Mouse (Mus musculus): ENCODE data around the gene Caly. TPM values are rescaled to one million over a fixed set of nuclear protein-coding genes. Genes with fewer than 3 reads are reported as not detected.

Gene Caly
- polyA plus RNA-seq, 1 experiment, result 0.27 TPM

GRCm38 (mm10) chr7:140094954-140095353 is 12.6 kb upstream of the Caly start:
- Histone ChIP-seq H3K4me1 (ENCODE audit: control insufficient read depth, insufficient read depth, low read length) (no peaks in the 10 kb centered on the region), H3K4me3 (replicated peaks; ENCODE audit: extremely low read depth, low read depth, low read length) (no peak overlapping the region)
- DNase-seq, result no peak
- no peak for TF ChIP-seq CTCF (IDR thresholded peaks at IDR 0.05; ENCODE audit: insufficient read depth, low read length)
- no peak for TF ChIP-seq POLR2A (IDR thresholded peaks at IDR 0.05; ENCODE audit: borderline replicate concordance, extremely low read depth, low read depth, low read length)
- 32% methylated on average over 5 of the region's 5 CpGs for WGBS

GRCm38 (mm10) chr7:140092924-140093528 is 10.7 kb upstream of the Caly start, which contains the start of gene Prap1:
Gene Prap1, plus strand, starts transcription at chr7:140093395.
- DNase-seq, result no peak
- Histone ChIP-seq H3K4me1 (ENCODE audit: control insufficient read depth, insufficient read depth, low read length) (no peaks in the 10 kb centered on the region), H3K4me3 (replicated peaks; ENCODE audit: extremely low read depth, low read depth, low read length) (no peak within 1 kb of the TSS)
- no peak for TF ChIP-seq CTCF (IDR thresholded peaks at IDR 0.05; ENCODE audit: insufficient read depth, low read length)
- no peak for TF ChIP-seq POLR2A (IDR thresholded peaks at IDR 0.05; ENCODE audit: borderline replicate concordance, extremely low read depth, low read depth, low read length)
- WGBS, result 66% methylated on average over 5 of the region's 5 CpGs

DNA sequence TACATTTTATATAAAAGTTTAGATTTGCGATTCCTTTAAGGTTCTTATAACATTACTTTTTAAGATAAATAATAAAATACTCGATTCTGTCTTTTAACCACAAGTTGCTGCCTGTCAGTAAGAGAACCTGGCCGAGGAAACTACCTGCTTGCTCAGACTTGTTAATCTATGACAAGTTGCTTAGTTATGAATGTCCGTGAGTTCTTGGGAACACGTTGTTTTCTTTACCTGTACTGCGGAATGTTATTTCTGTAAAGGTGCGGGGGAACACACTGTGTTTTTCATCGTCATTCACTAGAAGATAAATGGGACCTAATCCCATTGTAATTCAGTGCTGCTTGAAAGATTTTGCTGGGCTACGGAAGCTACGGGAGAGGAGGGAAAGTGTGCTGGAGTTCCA is 8.3 kb upstream of the Caly start:
- DNase-seq, result no peak

DNA sequence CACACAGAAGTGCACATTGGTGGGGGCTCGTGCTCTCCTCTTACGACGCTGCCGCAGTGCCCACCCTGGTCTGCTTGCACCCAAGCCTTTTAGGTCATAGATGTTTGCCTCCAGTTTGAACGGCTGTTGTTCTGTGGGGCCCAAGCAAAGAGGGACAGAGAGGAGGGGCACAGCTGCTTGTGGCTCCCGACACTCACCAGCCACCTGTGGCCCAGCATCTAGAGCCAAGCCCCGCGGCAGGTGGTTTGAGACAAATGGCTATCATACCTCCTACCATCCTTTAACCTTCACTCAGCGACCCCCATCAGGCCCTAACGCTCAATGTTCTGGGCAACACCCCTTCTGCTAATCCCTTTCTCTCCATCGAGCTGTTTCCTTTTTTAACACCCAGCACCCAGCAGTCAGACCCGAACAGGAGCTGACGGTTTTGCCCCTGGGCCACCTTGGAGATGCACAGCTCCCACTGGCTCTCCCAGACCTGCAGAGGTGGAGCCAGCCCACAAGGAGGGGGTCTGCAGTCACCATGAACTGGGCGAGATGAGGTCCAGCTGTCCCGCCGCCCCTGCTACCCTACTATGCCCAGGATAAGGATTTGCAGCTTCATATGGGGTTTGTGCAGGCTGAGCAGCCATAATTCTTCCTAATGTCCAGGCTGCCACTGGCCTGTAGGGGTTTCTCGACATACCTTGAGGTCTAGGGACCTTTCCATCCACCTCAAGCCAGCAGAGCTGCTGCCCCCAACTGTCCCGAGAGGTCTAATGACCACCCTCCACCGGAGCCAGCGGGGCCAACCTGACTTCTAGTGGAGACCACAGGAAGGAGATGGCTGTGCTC is 723 bp downstream of the Caly start:
- WGBS, result 24% methylated on average over 20 of the region's 20 CpGs

More for the DNA sequence above, 8.3 kb upstream of the Caly start:
- Histone ChIP-seq H3K4me3 (replicated peaks; ENCODE audit: extremely low read depth, low read depth, low read length) (no peak overlapping the region), H3K4me1 (ENCODE audit: control insufficient read depth, insufficient read depth, low read length) (no peaks in the 10 kb centered on the region)
- TF ChIP-seq CTCF (IDR thresholded peaks at IDR 0.05; ENCODE audit: insufficient read depth, low read length) (no peak), POLR2A (IDR thresholded peaks at IDR 0.05; ENCODE audit: borderline replicate concordance, extremely low read depth, low read depth, low read length) (no peak)
- WGBS, result 74% methylated on average over 10 of the region's 10 CpGs

DNA sequence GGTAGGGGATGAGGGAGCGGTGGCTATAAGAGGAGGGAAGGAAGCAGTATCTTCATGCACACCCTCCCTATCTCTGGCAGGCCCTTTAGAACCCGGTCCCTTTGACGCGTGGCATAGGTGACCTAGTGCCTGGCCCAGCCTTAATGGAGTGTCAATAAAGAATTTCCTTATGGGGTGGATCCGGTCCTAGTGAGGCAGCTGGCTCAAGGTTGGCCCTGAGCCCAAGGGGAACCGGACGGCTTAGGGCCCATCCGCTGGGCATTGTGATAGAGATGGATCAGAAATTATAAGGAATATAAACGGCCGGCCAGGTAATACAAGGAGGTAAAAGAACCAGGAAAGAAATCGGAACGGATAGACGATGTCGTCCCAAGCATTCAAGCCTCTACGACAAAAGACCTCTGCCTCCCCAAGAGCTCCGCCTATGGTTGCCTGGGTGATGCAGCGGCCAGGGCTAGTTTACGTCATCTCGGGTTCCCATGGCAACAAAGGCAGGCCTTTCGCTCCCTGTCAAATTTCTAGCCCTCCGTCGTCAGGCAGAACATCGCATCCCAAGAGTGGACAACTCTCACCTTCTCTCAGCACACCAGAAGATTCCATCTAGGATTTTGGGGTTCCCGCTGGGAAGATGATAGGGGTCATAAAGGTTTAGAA is 1.7 kb downstream of the Caly start:
- Histone ChIP-seq H3K4me1 (ENCODE audit: control insufficient read depth, insufficient read depth, low read length) (no peaks in the 10 kb centered on the region), H3K4me3 (replicated peaks; ENCODE audit: extremely low read depth, low read depth, low read length) (no peak overlapping the region)
- no peak for TF ChIP-seq POLR2A (IDR thresholded peaks at IDR 0.05; ENCODE audit: borderline replicate concordance, extremely low read depth, low read depth, low read length)
- no peak for TF ChIP-seq CTCF (IDR thresholded peaks at IDR 0.05; ENCODE audit: insufficient read depth, low read length)
- no peak for DNase-seq
- WGBS, result 2% methylated on average over 24 of the region's 24 CpGs

More for the DNA sequence above, 723 bp downstream of the Caly start:
- H3K4me3 ChIP-seq (replicated peaks; ENCODE audit: extremely low read depth, low read depth, low read length), result no peak overlapping the region
- no peaks in the 10 kb centered on the region for H3K4me1 ChIP-seq (ENCODE audit: control insufficient read depth, insufficient read depth, low read length)
- no peak for DNase-seq
- TF ChIP-seq POLR2A (IDR thresholded peaks at IDR 0.05; ENCODE audit: borderline replicate concordance, extremely low read depth, low read depth, low read length) (no peak), CTCF (IDR thresholded peaks at IDR 0.05; ENCODE audit: insufficient read depth, low read length) (no peak)

- no peak overlapping the region for H3K4me3 ChIP-seq (replicated peaks; ENCODE audit: extremely low read depth, low read depth, low read length)
- WGBS, result 6% methylated on average over 5 of the region's 5 CpGs
- no peak for TF ChIP-seq POLR2A (IDR thresholded peaks at IDR 0.05; ENCODE audit: borderline replicate concordance, extremely low read depth, low read depth, low read length)
- peak; percentile 83 for TF ChIP-seq CTCF (IDR thresholded peaks at IDR 0.05; ENCODE audit: insufficient read depth, low read length)
- H3K4me1 ChIP-seq (ENCODE audit: control insufficient read depth, insufficient read depth, low read length), result no peaks in the 10 kb centered on the region
- peak; percentile 52 for DNase-seq
Observed at GRCm38 (mm10) chr7:140078711-140079110, 3.6 kb downstream of the Caly start.

DNA sequence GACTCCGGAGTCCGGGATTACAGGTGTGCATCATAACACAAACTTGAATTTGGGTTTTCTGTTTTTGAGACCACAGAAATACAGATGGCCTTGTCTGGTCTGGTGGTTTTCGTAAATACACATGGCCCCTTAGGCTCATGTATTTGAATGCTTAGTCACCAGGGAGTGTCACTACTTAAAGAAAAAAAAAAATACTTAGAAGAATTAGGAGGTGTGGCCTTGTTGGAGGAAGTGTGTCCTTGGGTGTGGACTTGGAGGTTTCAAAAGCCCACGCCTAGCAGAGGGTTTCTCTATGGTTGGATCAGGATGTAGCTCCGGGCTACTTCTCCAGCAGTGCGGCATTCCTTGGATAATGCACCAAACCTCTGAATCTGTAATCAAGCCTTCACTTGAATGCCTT is 4.7 kb downstream of the Caly start:
- TF ChIP-seq POLR2A (IDR thresholded peaks at IDR 0.05; ENCODE audit: borderline replicate concordance, extremely low read depth, low read depth, low read length) (no peak), CTCF (IDR thresholded peaks at IDR 0.05; ENCODE audit: insufficient read depth, low read length) (no peak)
- H3K4me1 ChIP-seq (ENCODE audit: control insufficient read depth, insufficient read depth, low read length), result no peaks in the 10 kb centered on the region
- WGBS, result 58% methylated on average over 6 of the region's 6 CpGs
- DNase-seq, result no peak
- no peak overlapping the region for H3K4me3 ChIP-seq (replicated peaks; ENCODE audit: extremely low read depth, low read depth, low read length)

DNA sequence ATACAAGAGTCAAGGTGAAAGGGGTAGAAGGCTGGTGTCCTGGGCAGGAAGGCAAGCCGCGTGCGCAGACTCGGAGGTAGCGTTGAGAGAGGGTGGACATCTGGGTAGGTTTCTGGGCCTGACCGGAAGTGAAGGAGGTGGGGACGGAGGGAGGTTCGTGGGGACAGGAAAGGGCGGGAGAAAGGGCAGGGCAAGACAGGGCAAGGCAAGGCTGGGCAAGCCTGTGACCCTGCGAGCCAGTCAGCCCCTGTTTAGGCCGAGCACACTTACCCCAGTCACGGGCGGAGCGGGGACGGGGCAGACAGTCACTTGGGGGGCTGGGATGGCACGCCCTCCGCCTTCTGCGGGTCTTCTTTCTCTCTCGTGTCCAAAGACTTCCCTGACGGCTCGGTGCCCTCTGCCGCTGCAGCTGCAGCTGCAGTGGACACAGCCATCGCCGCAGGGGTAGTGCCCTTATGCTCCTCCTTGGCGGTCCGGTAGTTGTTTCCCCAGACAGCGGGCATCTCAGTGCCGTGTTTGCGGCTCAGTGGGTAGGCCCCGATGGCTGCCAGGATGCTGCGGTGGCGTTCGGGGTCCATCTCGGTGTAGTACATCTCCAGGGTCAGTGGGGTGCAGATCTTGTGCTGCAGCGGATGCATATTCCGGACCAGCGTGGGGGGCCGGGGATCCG is 12.2 kb downstream of the Caly start:
- DNase-seq, result no peak
- TF ChIP-seq POLR2A (IDR thresholded peaks at IDR 0.05; ENCODE audit: borderline replicate concordance, extremely low read depth, low read depth, low read length) (peak; percentile 71; the same call in 1 of the 2 replicates), CTCF (IDR thresholded peaks at IDR 0.05; ENCODE audit: insufficient read depth, low read length) (no peak)
- Histone ChIP-seq H3K4me3 (replicated peaks; ENCODE audit: extremely low read depth, low read depth, low read length) (peak overlapping the region; percentile 41), H3K4me1 (ENCODE audit: control insufficient read depth, insufficient read depth, low read length) (no peaks in the 10 kb centered on the region)
- WGBS, result 31% methylated on average over 39 of the region's 39 CpGs

DNA sequence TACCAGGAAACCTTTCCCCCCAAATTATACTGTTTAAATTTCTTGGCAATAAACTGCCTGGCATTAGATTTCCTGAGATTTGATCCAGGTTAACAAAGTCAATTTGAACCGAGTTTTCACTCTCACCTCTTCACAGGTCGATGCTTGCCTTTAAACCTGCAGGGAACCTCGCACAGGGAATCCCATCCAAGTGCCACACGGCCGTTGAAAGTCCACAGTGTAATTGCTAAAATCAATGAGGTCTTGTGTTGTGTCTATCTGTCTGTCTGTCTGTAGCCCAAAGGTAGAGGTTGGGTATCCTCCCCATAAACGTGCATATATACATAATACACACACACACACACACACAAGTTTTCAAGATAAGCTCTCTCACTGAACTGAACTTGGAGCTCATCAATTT is 15.0 kb downstream of the Caly start:
- TF ChIP-seq CTCF (IDR thresholded peaks at IDR 0.05; ENCODE audit: insufficient read depth, low read length) (no peak), POLR2A (IDR thresholded peaks at IDR 0.05; ENCODE audit: borderline replicate concordance, extremely low read depth, low read depth, low read length) (no peak)
- no peaks in the 10 kb centered on the region for H3K4me1 ChIP-seq (ENCODE audit: control insufficient read depth, insufficient read depth, low read length)
- no peak overlapping the region for H3K4me3 ChIP-seq (replicated peaks; ENCODE audit: extremely low read depth, low read depth, low read length)
- DNase-seq, result no peak
- 51% methylated on average over 6 of the region's 6 CpGs for WGBS

Measured in lung, adult 2 months (tissue).